In the genomic region with DNA sequence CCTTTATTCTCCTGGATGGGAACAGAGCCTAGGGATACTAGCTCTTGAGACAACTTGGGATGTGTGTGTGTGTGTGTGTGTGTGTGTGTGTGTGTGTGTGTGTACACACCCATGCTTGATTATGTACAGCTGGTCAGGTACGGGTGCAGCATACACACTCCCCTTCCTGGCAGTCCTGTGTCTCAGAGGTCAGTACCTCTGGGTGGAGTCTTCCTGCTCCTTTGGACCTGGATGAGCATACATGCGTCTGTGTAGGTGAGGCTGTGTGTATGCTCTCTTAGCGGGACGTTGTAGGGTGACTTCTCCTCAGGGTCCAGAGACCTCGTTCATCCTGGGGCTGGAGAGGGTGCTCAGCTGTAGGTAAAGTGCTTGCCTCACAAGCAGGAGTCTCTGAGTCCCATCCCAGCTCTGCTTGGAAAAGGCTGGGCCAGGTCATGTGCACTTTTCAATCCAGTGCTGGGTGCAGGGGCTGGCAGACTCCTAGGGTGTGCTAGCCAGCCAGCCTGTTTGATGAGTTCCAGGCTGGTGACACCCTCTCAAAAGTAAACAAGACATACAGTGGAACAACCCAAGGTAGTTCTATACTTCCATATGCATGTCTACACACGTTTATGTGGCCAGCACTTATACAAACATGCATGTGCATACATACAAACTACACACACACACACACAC, we compare ENCODE assay signal across 14 mouse cellular contexts. TPM values are rescaled to one million over a fixed set of nuclear protein-coding genes. Genes with fewer than 3 reads are reported as not detected.
DNase-seq lines count a peak whose midpoint lies in the region; ATAC-seq and TF ChIP-seq lines count a peak whose summit lies in the region.
"Had no signal": no experiment of that assay in that cellular context is flagged by ENCODE, and none has a peak within 500 bp of the region (broad histone marks: within the 10 kb centered on the region; RNA-seq: fewer than 3 reads in every experiment).

No protein-coding gene starts in this region.

- no peak overlapping the region for H3K4me3 ChIP-seq in embryonic facial prominence, embryonic 15.5 days (replicated peaks)
- no peak overlapping the region for H3K4me3 ChIP-seq in embryonic facial prominence, embryonic 10.5 days
- H3K4me3 ChIP-seq in hindbrain, embryonic 12.5 days, result no peak overlapping the region
- H3K4me3 ChIP-seq in hindbrain, postnatal 0 days (ENCODE audit: low read length), result no peak overlapping the region
- H3K4me3 ChIP-seq in intestine, embryonic 16.5 days (ENCODE audit: low read length), result no peak overlapping the region
- no peak overlapping the region for H3K4me3 ChIP-seq in stomach, embryonic 16.5 days (replicated peaks; ENCODE audit: low read length)
- H3K4me3 ChIP-seq in neural tube, embryonic 15.5 days (replicated peaks), result no peak overlapping the region
- H3K4me3 ChIP-seq: midbrain, embryonic 15.5 days had no signal

- peaks cover 31% of the 10 kb centered on the region for H3K4me1 ChIP-seq in embryonic facial prominence, embryonic 15.5 days
- peaks cover 36% of the 10 kb centered on the region for H3K4me1 ChIP-seq in embryonic facial prominence, embryonic 10.5 days
- peaks cover 11% of the 10 kb centered on the region for H3K4me1 ChIP-seq in hindbrain, embryonic 12.5 days
- no peaks in the 10 kb centered on the region for H3K4me1 ChIP-seq in hindbrain, postnatal 0 days (ENCODE audit: insufficient read depth, low read length)
- H3K4me1 ChIP-seq in intestine, embryonic 16.5 days (ENCODE audit: control insufficient read depth, insufficient read depth, low read length), result peaks cover 40% of the 10 kb centered on the region
- peaks cover 31% of the 10 kb centered on the region for H3K4me1 ChIP-seq in stomach, embryonic 16.5 days (ENCODE audit: control insufficient read depth, insufficient read depth, low read length)
- H3K4me1 ChIP-seq in neural tube, embryonic 15.5 days, result peaks cover 26% of the 10 kb centered on the region

- no peak for DNase-seq in embryonic facial prominence, embryonic 10.5 days (ENCODE audit: low spot score)
- no peak for DNase-seq in hindbrain, postnatal 0 days (ENCODE audit: low spot score)
- DNase-seq in c-Kit-positive CD71-positive TER-119-positive erythroid progenitor cells, embryonic 14.5 days (ENCODE audit: low spot score), result no peak
- DNase-seq: adrenal gland, postnatal 36 days; cerebellum, postnatal 25 days; left cerebral cortex, postnatal 4 days; lung, embryonic 14.5 days; thymus, adult 18-20 months had no signal

- H3K27ac ChIP-seq in embryonic facial prominence, embryonic 15.5 days (replicated peaks), result peak overlapping the region; percentile 51; the same call in 1 of the 2 replicates
- H3K27ac ChIP-seq in embryonic facial prominence, embryonic 10.5 days (replicated peaks), result no peak overlapping the region
- H3K27ac ChIP-seq in hindbrain, embryonic 12.5 days, result no peak overlapping the region
- no peak overlapping the region for H3K27ac ChIP-seq in hindbrain, postnatal 0 days
- H3K27ac ChIP-seq in intestine, embryonic 16.5 days (ENCODE audit: low read length), result peak overlapping the region; percentile 63; the same call in 1 of the 2 replicates
- peak overlapping the region; percentile 82 for H3K27ac ChIP-seq in stomach, embryonic 16.5 days (ENCODE audit: low read length)
- H3K27ac ChIP-seq in neural tube, embryonic 15.5 days (replicated peaks), result no peak overlapping the region
- H3K27ac ChIP-seq: midbrain, embryonic 15.5 days had no signal

- TF ChIP-seq CTCF in hindbrain, postnatal 0 days (IDR thresholded peaks at IDR 0.05; ENCODE audit: low read depth), result no peak

- ATAC-seq in embryonic facial prominence, embryonic 15.5 days (ENCODE audit: insufficient number of reproducible peaks, low FRiP score, low TSS enrichment, low read depth), result no peak
- ATAC-seq in hindbrain, embryonic 12.5 days (ENCODE audit: low FRiP score), result no peak
- ATAC-seq in hindbrain, postnatal 0 days, result no peak
- ATAC-seq in intestine, embryonic 16.5 days, result peak; percentile 59
- peak; percentile 50; the same call in 1 of the 2 replicates for ATAC-seq in stomach, embryonic 16.5 days (ENCODE audit: insufficient read depth, low FRiP score)
- ATAC-seq in neural tube, embryonic 15.5 days (ENCODE audit: low FRiP score), result no peak
- ATAC-seq: midbrain, embryonic 15.5 days had no signal

- no peaks in the 10 kb centered on the region for H3K27me3 ChIP-seq in embryonic facial prominence, embryonic 15.5 days
- H3K27me3 ChIP-seq in embryonic facial prominence, embryonic 10.5 days (replicated peaks; ENCODE audit: low read depth, poor library complexity, severe bottlenecking), result no peaks in the 10 kb centered on the region
- H3K27me3 ChIP-seq in hindbrain, embryonic 12.5 days, result no peaks in the 10 kb centered on the region
- no peaks in the 10 kb centered on the region for H3K27me3 ChIP-seq in hindbrain, postnatal 0 days (ENCODE audit: insufficient read depth, low read length)
- no peaks in the 10 kb centered on the region for H3K27me3 ChIP-seq in intestine, embryonic 16.5 days (replicated peaks; ENCODE audit: control insufficient read depth, insufficient read depth, low read length)
- no peaks in the 10 kb centered on the region for H3K27me3 ChIP-seq in stomach, embryonic 16.5 days (ENCODE audit: control insufficient read depth, insufficient read depth, low read length)
- H3K27me3 ChIP-seq in neural tube, embryonic 15.5 days (replicated peaks), result no peaks in the 10 kb centered on the region
- H3K27me3 ChIP-seq: midbrain, embryonic 15.5 days had no signal

- H3K4me2 ChIP-seq in embryonic facial prominence, embryonic 15.5 days (replicated peaks), result no peak overlapping the region
- H3K4me2 ChIP-seq in hindbrain, embryonic 12.5 days (replicated peaks), result no peak overlapping the region
- H3K4me2 ChIP-seq in hindbrain, postnatal 0 days (ENCODE audit: low read depth, low read length), result no peak overlapping the region
- H3K4me2 ChIP-seq in intestine, embryonic 16.5 days (ENCODE audit: low read depth, low read length), result no peak overlapping the region
- H3K4me2 ChIP-seq in stomach, embryonic 16.5 days (ENCODE audit: low read depth, low read length), result no peak overlapping the region
- H3K4me2 ChIP-seq in neural tube, embryonic 15.5 days, result no peak overlapping the region
- H3K4me2 ChIP-seq: lung, embryonic 14.5 days; midbrain, embryonic 15.5 days had no signal

- no peaks in the 10 kb centered on the region for H3K9me3 ChIP-seq in embryonic facial prominence, embryonic 15.5 days (replicated peaks)
- no peaks in the 10 kb centered on the region for H3K9me3 ChIP-seq in embryonic facial prominence, embryonic 10.5 days
- H3K9me3 ChIP-seq in hindbrain, embryonic 12.5 days (replicated peaks), result no peaks in the 10 kb centered on the region
- no peaks in the 10 kb centered on the region for H3K9me3 ChIP-seq in hindbrain, postnatal 0 days (ENCODE audit: low read length)
- no peaks in the 10 kb centered on the region for H3K9me3 ChIP-seq in intestine, embryonic 16.5 days (ENCODE audit: control insufficient read depth, low read length)
- H3K9me3 ChIP-seq in stomach, embryonic 16.5 days (replicated peaks; ENCODE audit: control insufficient read depth, low read length), result no peaks in the 10 kb centered on the region
- no peaks in the 10 kb centered on the region for H3K9me3 ChIP-seq in neural tube, embryonic 15.5 days (replicated peaks)
- H3K9me3 ChIP-seq: midbrain, embryonic 15.5 days had no signal

- H3K36me3 ChIP-seq in embryonic facial prominence, embryonic 15.5 days, result peaks cover 48% of the 10 kb centered on the region
- peaks cover 68% of the 10 kb centered on the region for H3K36me3 ChIP-seq in embryonic facial prominence, embryonic 10.5 days (replicated peaks)
- peaks cover 47% of the 10 kb centered on the region for H3K36me3 ChIP-seq in hindbrain, embryonic 12.5 days
- H3K36me3 ChIP-seq in hindbrain, postnatal 0 days (ENCODE audit: insufficient read depth, low read length), result peaks cover 38% of the 10 kb centered on the region
- H3K36me3 ChIP-seq in intestine, embryonic 16.5 days (ENCODE audit: control insufficient read depth, insufficient read depth, low read length), result peaks cover 24% of the 10 kb centered on the region
- H3K36me3 ChIP-seq in stomach, embryonic 16.5 days (ENCODE audit: control insufficient read depth, insufficient read depth, low read length), result peaks cover 16% of the 10 kb centered on the region
- H3K36me3 ChIP-seq in neural tube, embryonic 15.5 days, result peaks cover 46% of the 10 kb centered on the region

- WGBS in embryonic facial prominence, embryonic 15.5 days, result 82% methylated on average over 6 of the region's 6 CpGs
- WGBS in embryonic facial prominence, embryonic 10.5 days, result 91% methylated on average over 6 of the region's 6 CpGs
- 95% methylated on average over 6 of the region's 6 CpGs for WGBS in hindbrain, embryonic 12.5 days
- 92% methylated on average over 6 of the region's 6 CpGs for WGBS in hindbrain, postnatal 0 days
- WGBS in intestine, embryonic 16.5 days, result 58% methylated on average over 6 of the region's 6 CpGs
- WGBS in stomach, embryonic 16.5 days, result 64% methylated on average over 6 of the region's 6 CpGs
- 84% methylated on average over 6 of the region's 6 CpGs for WGBS in neural tube, embryonic 15.5 days

- H3K9ac ChIP-seq in embryonic facial prominence, embryonic 15.5 days, result no peak overlapping the region
- 0 out of 2 replicates have a peak overlapping the region, but pooled peaks have one; percentile 23 for H3K9ac ChIP-seq in hindbrain, embryonic 12.5 days
- H3K9ac ChIP-seq in hindbrain, postnatal 0 days (replicated peaks; ENCODE audit: low read length), result no peak overlapping the region
- no peak overlapping the region for H3K9ac ChIP-seq in intestine, embryonic 16.5 days (ENCODE audit: low read depth, low read length)
- no peak overlapping the region for H3K9ac ChIP-seq in stomach, embryonic 16.5 days (ENCODE audit: low read length)
- no peak overlapping the region for H3K9ac ChIP-seq in neural tube, embryonic 15.5 days (replicated peaks)
- H3K9ac ChIP-seq: lung, embryonic 14.5 days; midbrain, embryonic 15.5 days had no signal

RNA-seq across cellular contexts. Expression of a gene that starts 13.3 kb away (rescaled TPM):
- polyA plus RNA-seq in embryonic facial prominence, embryonic 15.5 days (2015; fragmentation: Nextera tagmentation; extraction: Ambion mirVana), result 39.9 and 41.2 TPM in 2 replicates
- 43.5 and 44.6 TPM in 2 replicates for polyA plus RNA-seq in embryonic facial prominence, embryonic 10.5 days (2016; fragmentation: Nextera tagmentation; extraction: Ambion mirVana)
- 41.8 and 46.7 TPM in 2 replicates for polyA plus RNA-seq in hindbrain, embryonic 12.5 days (2016; fragmentation: Nextera tagmentation; extraction: Ambion mirVana)
- total RNA-seq in hindbrain, postnatal 0 days (2014; rRNA removed), result 72.7 and 85.0 TPM in 2 replicates
- polyA plus RNA-seq in hindbrain, postnatal 0 days (2015; fragmentation: Nextera tagmentation; extraction: Ambion mirVana), result 57.2 and 58.3 TPM in 2 replicates
- 33.9 and 35.7 TPM in 2 replicates for polyA plus RNA-seq in intestine, embryonic 16.5 days (2015; fragmentation: Nextera tagmentation; extraction: Ambion mirVana)
- polyA plus RNA-seq in stomach, embryonic 16.5 days (2015; fragmentation: Nextera tagmentation; extraction: Ambion mirVana), result 32.1 and 37.1 TPM in 2 replicates
- polyA plus RNA-seq in neural tube, embryonic 15.5 days (2015; fragmentation: Nextera tagmentation; extraction: Ambion mirVana), result 60.7 and 62.8 TPM in 2 replicates

RNA-seq across cellular contexts. Expression of a gene that starts 29.6 kb away (rescaled TPM):
- polyA plus RNA-seq in embryonic facial prominence, embryonic 15.5 days (2015; fragmentation: Nextera tagmentation; extraction: Ambion mirVana), result 20.8 and 21.2 TPM in 2 replicates
- 13.6 and 16.7 TPM in 2 replicates for polyA plus RNA-seq in embryonic facial prominence, embryonic 10.5 days (2016; fragmentation: Nextera tagmentation; extraction: Ambion mirVana)
- polyA plus RNA-seq in hindbrain, embryonic 12.5 days (2016; fragmentation: Nextera tagmentation; extraction: Ambion mirVana), result 10.4 and 11.8 TPM in 2 replicates
- 12.3 and 12.4 TPM in 2 replicates for total RNA-seq in hindbrain, postnatal 0 days (2014; rRNA removed)
- polyA plus RNA-seq in hindbrain, postnatal 0 days (2015; fragmentation: Nextera tagmentation; extraction: Ambion mirVana), result 6.0 and 7.0 TPM in 2 replicates
- polyA plus RNA-seq in intestine, embryonic 16.5 days (2015; fragmentation: Nextera tagmentation; extraction: Ambion mirVana), result 18.9 and 21.2 TPM in 2 replicates
- polyA plus RNA-seq in stomach, embryonic 16.5 days (2015; fragmentation: Nextera tagmentation; extraction: Ambion mirVana), result 16.1 and 17.4 TPM in 2 replicates
- polyA plus RNA-seq in neural tube, embryonic 15.5 days (2015; fragmentation: Nextera tagmentation; extraction: Ambion mirVana), result 6.7 and 13.2 TPM in 2 replicates

Comparison
In these comparisons a context has a peak if more than half of its experiments do, and no peak if none do; other contexts are left out.
1. H3K27ac ChIP-seq: peak in embryonic facial prominence, embryonic 15.5 days (single experiment), intestine, embryonic 16.5 days (single experiment) and stomach, embryonic 16.5 days (single experiment); none in embryonic facial prominence, embryonic 10.5 days (single experiment), hindbrain, embryonic 12.5 days (single experiment), hindbrain, postnatal 0 days (single experiment) and neural tube, embryonic 15.5 days (single experiment).
2. ATAC-seq: peak in intestine, embryonic 16.5 days (single experiment) and stomach, embryonic 16.5 days (single experiment); none in embryonic facial prominence, embryonic 15.5 days (single experiment), hindbrain, embryonic 12.5 days (single experiment), hindbrain, postnatal 0 days (single experiment) and neural tube, embryonic 15.5 days (single experiment).